Mouse (Mus musculus) MEL (cell line): ENCODE measurements at regions not wholly inside any gene's neighbourhood (a gene's known extent, or its start where the extent isn't known, plus 50 kb on each side); places are given as distances from the start of the nearest gene placed in this dataset.

Source experiments
- DNase-seq: peaks from one replicate; pipeline ENCODE4 v3.0.0; 2011; ENCODE audit warnings: low read depth, low spot score
- H3K27ac ChIP-seq: 2 replicates; pipeline ENCODE4 v1.5.1; 2012; ENCODE audit warnings: low read depth, mild to moderate bottlenecking, control low read depth, low read length, moderate library complexity; ENCODE audit not compliant: control insufficient read depth
- H3K27me3 ChIP-seq, 2 experiments: fragments of 150-350 bp in 1 of 2; sonication (generic) in 1 of 2; 2 replicates each; pipeline ENCODE4 v1.6.1; 2012; ENCODE audit warnings: low read length in 2 of 2, mild to moderate bottlenecking in 2 of 2, improper control_type of control experiment in 1 of 2, moderate library complexity in 1 of 2; ENCODE audit not compliant: insufficient read depth in 2 of 2, control insufficient read depth in 1 of 2
- H3K36me3 ChIP-seq, 2 experiments: 2 replicates each; pipeline ENCODE4 v1.6.1; 2012 to 2014; ENCODE audit warnings: low read length in 2 of 2, improper control_type of control experiment in 1 of 2, inconsistent platforms in 1 of 2, mild to moderate bottlenecking in 1 of 2; ENCODE audit not compliant: insufficient read depth in 2 of 2, control insufficient read depth in 1 of 2
- H3K4me1 ChIP-seq, 2 experiments: fragments of 150-350 bp in 1 of 2; sonication (generic) in 1 of 2; 2 replicates each; pipeline ENCODE4 v1.6.1; 2012; ENCODE audit warnings: low read length in 2 of 2, improper control_type of control experiment in 1 of 2, mild to moderate bottlenecking in 1 of 2; ENCODE audit not compliant: insufficient read depth in 2 of 2, control insufficient read depth in 1 of 2
- H3K4me3 ChIP-seq, 2 experiments: fragments of 150-350 bp in 1 of 2; sonication (generic) in 1 of 2; 2 replicates each; pipeline ENCODE4 v1.5.1; 2012; ENCODE audit warnings: low read depth in 2 of 2, low read length in 2 of 2, mild to moderate bottlenecking in 2 of 2, moderate library complexity in 2 of 2, control low read depth in 1 of 2, improper control_type of control experiment in 1 of 2; ENCODE audit not compliant: control insufficient read depth in 1 of 2, insufficient read depth in 1 of 2
- H3K79me2 ChIP-seq: 2 replicates; pipeline ENCODE4 v1.6.1; 2012; ENCODE audit warnings: mild to moderate bottlenecking, low read length, moderate library complexity; ENCODE audit not compliant: control insufficient read depth, poor library complexity, insufficient read depth
- H3K9ac ChIP-seq: 2 replicates; pipeline ENCODE4 v1.6.1; 2012; ENCODE audit warnings: low read depth, mild to moderate bottlenecking, control low read depth, low read length, moderate library complexity; ENCODE audit not compliant: control insufficient read depth, poor library complexity, severe bottlenecking
- H3K9me3 ChIP-seq: fragments of 150-350 bp; sonication (generic); replicated peaks from 2 replicates; pipeline ENCODE4 v1.6.1; 2012; ENCODE audit warnings: mild to moderate bottlenecking, low read length, improper control_type of control experiment, moderate library complexity; ENCODE audit not compliant: insufficient read depth
- ETS1 ChIP-seq: IDR thresholded peaks from 2 replicates; pipeline ENCODE4 v1.6.1; 2012; ENCODE audit warnings: low read depth, mild to moderate bottlenecking, inconsistent platforms, low read length, improper control_type of control experiment, moderate library complexity
- GABPA ChIP-seq: IDR thresholded peaks from 2 replicates; pipeline ENCODE4 v1.6.1; 2012; ENCODE audit warnings: low read depth, mild to moderate bottlenecking, inconsistent platforms, low read length, improper control_type of control experiment, moderate library complexity
- HCFC1 ChIP-seq: IDR thresholded peaks from 2 replicates; pipeline ENCODE4 v1.6.1; 2012; ENCODE audit warnings: low read depth, mild to moderate bottlenecking, inconsistent platforms, low read length, improper control_type of control experiment, moderate library complexity
- KAT2A ChIP-seq: conservative IDR thresholded peaks from 2 replicates; pipeline ENCODE4 v1.6.1; 2012; ENCODE audit warnings: low read depth, low read length, improper control_type of control experiment, inconsistent platforms
- MEF2A ChIP-seq: IDR thresholded peaks from 2 replicates; pipeline ENCODE4 v1.6.1; 2014; ENCODE audit warnings: low read depth, mild to moderate bottlenecking, inconsistent platforms, low read length, improper control_type of control experiment; ENCODE audit not compliant: poor library complexity, insufficient replicate concordance, severe bottlenecking; ENCODE audit errors: extremely low read depth
- MYB ChIP-seq: IDR thresholded peaks from 2 replicates; pipeline ENCODE4 v1.6.1; 2011; ENCODE audit warnings: mild to moderate bottlenecking, low read depth, low read length, improper control_type of control experiment
- MYC ChIP-seq: IDR thresholded peaks from 2 replicates; pipeline ENCODE4 v1.6.1; 2011; ENCODE audit warnings: low read depth, mild to moderate bottlenecking, low read length, improper control_type of control experiment, moderate library complexity
- NELFE ChIP-seq: IDR thresholded peaks from 2 replicates; pipeline ENCODE4 v1.6.1; 2011; ENCODE audit warnings: low read depth, low read length, improper control_type of control experiment
- NRF1 ChIP-seq: IDR thresholded peaks from 2 replicates; pipeline ENCODE4 v1.6.1; 2014; ENCODE audit warnings: low read depth, mild to moderate bottlenecking, inconsistent platforms, low read length, improper control_type of control experiment, moderate library complexity; ENCODE audit not compliant: poor library complexity, insufficient read depth, severe bottlenecking
- POLR2AphosphoS5 ChIP-seq: IDR thresholded peaks from 2 replicates; pipeline ENCODE4 v1.6.1; 2012; ENCODE audit warnings: low read depth, borderline replicate concordance, mild to moderate bottlenecking, inconsistent platforms, low read length, moderate library complexity, mixed read lengths
- RAD21 ChIP-seq: IDR thresholded peaks from 2 replicates; pipeline ENCODE4 v1.6.1; 2011; ENCODE audit warnings: mild to moderate bottlenecking, low read depth, low read length, improper control_type of control experiment
- SIN3A ChIP-seq: IDR thresholded peaks from 2 replicates; pipeline ENCODE4 v1.6.1; 2012; ENCODE audit warnings: low read length, improper control_type of control experiment, inconsistent platforms
- SMC3 ChIP-seq: IDR thresholded peaks from 2 replicates; pipeline ENCODE4 v1.6.1; 2011; ENCODE audit warnings: low read depth, low read length, improper control_type of control experiment
- TAL1 ChIP-seq: IDR thresholded peaks from 2 replicates; pipeline ENCODE4 v1.6.1; 2012; ENCODE audit warnings: mild to moderate bottlenecking, inconsistent platforms, low read length, moderate library complexity, mixed read lengths
- TBP ChIP-seq: IDR thresholded peaks from 2 replicates; pipeline ENCODE4 v1.8.0; 2011; ENCODE audit warnings: low read depth, low read length, improper control_type of control experiment
- UBTF ChIP-seq: IDR thresholded peaks from 2 replicates; pipeline ENCODE4 v1.6.1; 2012; ENCODE audit warnings: low read depth, mild to moderate bottlenecking, inconsistent platforms, low read length, improper control_type of control experiment, moderate library complexity, borderline replicate concordance; ENCODE audit not compliant: insufficient read depth
- ZMIZ1 ChIP-seq: IDR thresholded peaks from 2 replicates; pipeline ENCODE4 v1.6.1; 2012; ENCODE audit warnings: low read depth, mild to moderate bottlenecking, inconsistent platforms, low read length, improper control_type of control experiment, moderate library complexity

- Histone ChIP-seq H3K9ac (no peak overlapping the region), H3K27me3 (no peaks in the 10 kb centered on the region), H3K4me1 (no peaks in the 10 kb centered on the region), H3K79me2 (no peaks in the 10 kb centered on the region), H3K4me3 (no peak overlapping the region), H3K27ac (no peak overlapping the region), H3K9me3 (no peaks in the 10 kb centered on the region), H3K36me3 (no peaks in the 10 kb centered on the region; a peak in 1 of 4 replicates)
- TF ChIP-seq ETS1 (no peak), GABPA (no peak), NELFE (no peak), MYC (no peak), UBTF (no peak), POLR2AphosphoS5 (no peak), MYB (no peak), RAD21 (no peak), SMC3 (no peak), NRF1 (no peak), MEF2A (no peak), TAL1 (no peak), SIN3A (no peak), KAT2A (no peak), HCFC1 (no peak), ZMIZ1 (no peak), TBP (no peak)
- DNase-seq: no peak
Observed at GRCm38 (mm10) chr5:91751168-91751567, 211.7 kb downstream of the Rchy1 start.

- Histone ChIP-seq H3K4me3 (no peak overlapping the region), H3K79me2 (no peaks in the 10 kb centered on the region), H3K27ac (no peak overlapping the region), H3K27me3 (no peaks in the 10 kb centered on the region), H3K36me3 (no peaks in the 10 kb centered on the region; a peak in 1 of 4 replicates), H3K9me3 (no peaks in the 10 kb centered on the region), H3K9ac (no peak overlapping the region), H3K4me1 (no peaks in the 10 kb centered on the region)
- no peak for DNase-seq
- TF ChIP-seq ETS1: no peak
Observed at GRCm38 (mm10) chr5:91746077-91746476, 216.8 kb downstream of the Rchy1 start.
